Mouse (Mus musculus) megakaryocyte progenitor cell, adult 5-6 weeks (primary cell): ENCODE data around the gene Ascc3. TPM values are rescaled to one million over a fixed set of nuclear protein-coding genes. Genes with fewer than 3 reads are reported as not detected.

Experiments
- ATAC-seq: replicated peaks from 2 replicates; pipeline ENCODE4 v1.8.0; 2016; ENCODE audit warnings: mild to moderate bottlenecking, moderate TSS enrichment, inconsistent platforms; ENCODE audit not compliant: poor library complexity
- total RNA-seq, 2 experiments: library from RNA; stranded (forward) in 1 of 2; stranded (reverse) in 1 of 2; fragments of 157-497, 149-512 nt in 1 of 2; fragments of 200-1000 nt in 1 of 2; gene quantifications; 2 replicates each; pipeline versions ENCODE4 v1.2.3 to v1.2.4; 2015 to 2017

The Ascc3 gene
- total RNA-seq (2015): 44.9 and 46.7 TPM in 2 replicates
- 35.7 and 38.7 TPM in 2 replicates for total RNA-seq (2017)

- peak; percentile 84 for ATAC-seq
Measured at GRCm38 (mm10) chr10:50592355-50593293, at the start of gene Ascc3. Gene Ascc3 (plus strand): TSS chr10:50592669.

DNA sequence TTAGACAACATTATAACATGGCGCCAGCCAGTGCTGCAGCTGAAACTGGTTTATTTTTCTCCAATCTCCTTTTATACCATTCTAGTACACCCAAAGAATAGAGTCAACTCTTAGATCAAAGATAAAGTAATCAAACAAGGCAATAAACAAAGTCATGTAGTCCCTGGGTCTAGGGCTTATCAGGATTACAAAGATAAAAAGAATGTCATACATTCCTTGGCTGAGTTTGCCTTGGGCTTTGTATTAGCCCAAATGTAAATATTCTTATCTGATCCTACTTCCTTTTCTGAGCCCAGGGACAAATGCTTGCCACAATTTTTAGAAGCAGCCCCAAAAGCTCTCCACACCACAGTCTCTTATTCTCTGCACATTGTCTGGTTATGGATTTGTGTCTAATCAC lies 7.7 kb upstream of the Ascc3 start:
- no peak for ATAC-seq

GRCm38 (mm10) chr10:50586556-50586955 lies 5.9 kb upstream of the Ascc3 start:
- ATAC-seq: no peak

DNA sequence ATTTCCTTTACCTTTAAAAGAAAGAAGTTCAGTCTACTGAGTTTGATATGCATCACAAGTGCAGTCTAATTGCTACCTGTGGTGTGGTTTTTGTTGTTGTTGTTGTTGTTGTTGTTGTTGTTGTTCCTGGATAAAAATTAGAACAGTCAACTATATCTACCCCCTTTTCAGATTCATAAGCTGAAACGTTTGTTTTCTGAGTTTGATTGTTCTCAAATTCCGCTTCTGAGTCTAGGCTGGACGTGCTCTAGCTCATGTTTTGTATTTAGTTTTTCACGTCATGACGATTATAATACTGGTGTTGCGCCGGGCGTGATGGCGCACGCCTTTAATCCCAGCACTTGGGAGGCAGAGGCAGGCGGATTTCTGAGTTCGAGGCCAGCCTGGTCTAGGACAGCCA lies 902 bp downstream of the Ascc3 start:
- ATAC-seq: no peak

DNA sequence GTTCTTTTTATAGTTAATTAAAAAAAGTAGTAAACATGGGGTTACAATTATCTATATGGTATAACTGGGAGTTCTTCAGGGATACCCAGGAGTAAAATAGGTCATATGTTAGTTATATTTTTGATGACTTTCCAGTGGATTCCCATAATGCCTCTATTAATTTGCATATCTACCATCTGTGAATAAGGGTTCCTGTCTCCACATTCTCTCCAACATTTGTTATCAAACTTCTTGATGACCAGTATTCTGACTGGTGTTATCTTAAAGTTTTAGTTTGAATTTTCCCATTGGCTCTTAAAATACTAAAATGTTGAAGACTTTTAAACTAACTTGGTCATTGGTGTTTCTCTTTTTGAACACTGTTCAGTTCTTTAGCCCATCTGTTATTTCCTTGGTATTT lies 2.9 kb downstream of the Ascc3 start:
- ATAC-seq: no peak

DNA sequence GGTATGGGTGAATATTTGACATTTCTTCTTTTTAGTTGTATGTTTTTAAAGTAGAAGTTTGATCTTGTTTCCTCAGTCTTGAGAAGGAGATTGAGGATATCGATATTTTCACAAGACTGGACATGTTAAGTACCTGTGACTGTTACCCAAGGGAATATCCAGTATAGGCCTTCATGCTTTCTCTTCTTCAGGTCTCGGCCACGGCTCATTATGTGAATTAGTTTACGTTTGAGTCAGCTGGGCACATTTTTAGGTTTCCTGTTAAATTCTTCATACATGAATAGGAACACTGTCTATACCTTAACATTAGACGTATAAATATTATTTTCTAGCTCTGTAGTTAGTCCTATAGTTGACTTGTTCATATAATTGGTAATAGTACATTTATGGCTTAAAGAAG lies 12.4 kb downstream of the Ascc3 start:
- no peak for ATAC-seq

GRCm38 (mm10) chr10:50613840-50614239 lies 21.4 kb downstream of the Ascc3 start:
- no peak for ATAC-seq

GRCm38 (mm10) chr10:50625874-50626273 lies 33.4 kb downstream of the Ascc3 start:
- ATAC-seq: no peak

DNA sequence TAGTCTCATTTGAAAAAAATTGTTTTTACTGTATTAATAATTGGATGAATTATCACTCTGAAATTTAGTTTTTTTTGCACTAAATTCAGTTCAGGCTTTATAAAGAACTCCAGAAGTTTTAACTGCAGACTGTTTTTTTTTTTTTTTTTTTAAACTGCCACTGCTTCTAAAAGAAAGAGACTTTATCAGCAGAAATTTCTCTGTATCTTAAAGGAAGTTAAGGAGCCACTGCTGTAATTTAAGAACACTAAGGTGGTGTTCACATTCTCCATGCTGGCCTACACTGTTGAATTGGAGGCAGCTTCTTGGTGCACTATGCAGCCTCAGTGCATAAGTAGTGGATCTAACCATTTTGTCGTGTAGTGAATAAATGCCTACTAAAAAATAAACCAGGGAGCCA lies 47.1 kb downstream of the Ascc3 start:
- no peak for ATAC-seq

DNA sequence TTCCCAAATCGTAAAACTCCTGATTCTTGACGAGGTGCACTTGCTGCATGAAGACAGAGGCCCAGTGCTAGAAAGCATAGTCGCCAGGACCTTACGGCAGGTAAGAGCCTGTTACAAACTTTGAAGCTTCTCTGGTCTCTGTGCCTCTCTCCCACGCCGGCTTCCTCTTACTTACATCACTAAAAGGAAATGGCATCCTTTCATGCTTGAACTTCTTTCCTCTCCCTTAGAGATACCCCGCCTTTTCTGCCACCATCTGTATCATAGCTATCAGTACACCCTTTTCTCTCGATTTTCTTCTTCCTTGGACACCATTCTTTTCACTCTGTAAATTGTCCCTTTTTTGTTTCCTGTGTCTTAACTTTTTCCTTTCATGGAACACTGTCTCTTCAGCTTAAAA lies 58.1 kb downstream of the Ascc3 start:
- no peak for ATAC-seq

GRCm38 (mm10) chr10:50653551-50653950 lies 61.1 kb downstream of the Ascc3 start:
- ATAC-seq: no peak

- ATAC-seq: peak; percentile 100
Measured at GRCm38 (mm10) chr10:50657352-50657751, 64.9 kb downstream of the Ascc3 start.

- no peak for ATAC-seq
Measured at GRCm38 (mm10) chr10:50671517-50671916, 79.0 kb downstream of the Ascc3 start.

DNA sequence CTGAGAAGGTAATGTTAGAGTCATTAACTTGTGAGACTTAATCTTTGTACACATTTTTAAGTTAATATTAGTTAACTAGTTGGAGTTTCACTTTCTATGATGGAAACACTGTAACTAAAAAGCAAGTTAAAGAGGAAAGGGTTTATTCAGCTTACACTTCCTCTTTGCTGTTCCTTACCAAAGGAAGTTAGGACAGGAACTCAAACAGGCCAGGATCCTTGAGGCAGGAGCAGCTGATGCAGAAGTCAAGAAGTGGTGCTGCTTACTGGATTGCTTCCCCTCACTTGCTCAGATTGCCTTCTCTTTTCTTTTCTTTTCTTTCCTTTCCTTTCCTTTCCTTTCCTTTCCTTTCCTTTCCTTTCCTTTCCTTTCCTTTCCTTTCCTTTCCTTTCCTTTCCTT lies 97.9 kb downstream of the Ascc3 start:
- ATAC-seq: peak; percentile 60

- peak; percentile 67 for ATAC-seq
Measured at GRCm38 (mm10) chr10:50698836-50699433, 106.5 kb downstream of the Ascc3 start.

GRCm38 (mm10) chr10:50701736-50702135 lies 109.3 kb downstream of the Ascc3 start:
- ATAC-seq: peak; percentile 89

DNA sequence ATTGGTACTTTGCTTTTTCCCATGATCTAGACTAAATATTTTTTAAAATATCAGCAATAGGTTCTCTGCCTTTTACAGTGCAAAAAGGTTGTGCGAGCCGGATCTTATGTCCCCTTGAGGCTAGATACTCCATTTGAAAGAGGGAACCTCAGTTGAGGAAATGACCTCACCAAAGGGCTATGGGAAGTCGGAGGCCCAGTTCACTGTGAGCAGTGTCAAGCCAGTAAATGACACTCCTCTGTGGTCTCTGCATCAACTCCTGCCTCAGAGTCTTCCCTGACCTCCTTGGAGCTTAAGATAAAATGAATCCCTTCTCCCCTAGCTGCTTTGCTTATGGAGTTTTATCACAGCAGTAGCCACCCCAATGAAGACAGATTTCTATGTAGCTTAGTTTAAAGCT lies 109.9 kb downstream of the Ascc3 start:
- peak; percentile 32 for ATAC-seq

GRCm38 (mm10) chr10:50704202-50704601 lies 111.7 kb downstream of the Ascc3 start:
- peak; percentile 86 for ATAC-seq

DNA sequence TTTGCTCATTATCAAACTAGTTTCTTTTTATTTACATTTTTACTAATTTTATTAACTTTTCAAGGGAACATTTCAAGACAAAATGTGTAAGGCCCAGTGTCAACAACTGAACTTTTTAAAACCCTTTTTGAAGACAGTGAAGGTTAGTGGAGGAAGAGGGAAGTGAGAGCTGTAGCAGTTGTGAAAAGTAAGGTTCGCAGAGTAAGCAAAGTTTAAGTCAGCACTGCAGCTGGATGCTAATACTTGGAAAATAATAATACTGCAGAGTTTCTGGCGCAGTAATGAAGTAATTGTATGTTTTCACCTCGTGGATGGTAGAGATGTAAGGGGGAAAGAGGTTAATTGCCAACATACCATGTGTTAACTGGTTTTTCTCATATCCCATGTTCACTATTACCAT lies 112.4 kb downstream of the Ascc3 start:
- ATAC-seq: no peak

DNA sequence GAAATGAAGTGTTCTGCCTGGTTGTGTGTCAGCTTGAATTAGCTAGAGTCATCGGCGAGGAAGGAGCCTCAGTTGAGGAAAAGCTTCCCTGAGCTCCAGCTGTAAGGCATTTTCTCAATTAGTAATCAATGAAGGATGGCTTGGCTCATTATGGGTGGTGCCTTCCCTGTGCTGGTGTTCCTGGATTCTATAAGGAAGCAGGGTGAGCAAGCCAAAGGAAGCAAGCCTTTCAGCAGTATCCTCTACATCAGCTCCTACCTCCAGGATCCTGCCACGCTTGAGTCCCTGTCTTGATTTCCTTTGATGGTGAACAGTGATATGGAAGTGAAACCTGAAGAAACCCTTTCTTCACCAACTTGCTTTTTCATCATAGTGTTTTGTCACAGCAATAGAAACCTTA lies 118.8 kb downstream of the Ascc3 start:
- ATAC-seq: peak; percentile 37; the same call in 1 of the 2 replicates

DNA sequence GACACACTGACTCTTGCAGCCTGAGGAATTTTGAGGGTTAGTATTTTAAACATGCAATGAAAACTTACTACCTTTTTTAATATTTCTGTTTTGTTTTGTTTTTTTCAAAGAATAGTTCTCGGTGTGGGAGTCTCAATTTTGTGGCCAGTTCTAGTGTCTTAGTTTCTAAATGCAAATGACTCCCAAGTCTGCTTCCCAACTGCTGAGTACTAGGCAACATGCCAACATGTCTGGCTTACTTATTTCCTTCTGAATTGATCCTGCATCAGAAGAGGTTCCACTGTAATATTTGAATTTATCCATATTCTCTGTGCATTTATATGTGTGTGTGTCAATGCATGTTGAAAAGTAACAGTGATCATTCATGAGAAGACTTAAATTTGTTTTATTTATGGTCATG lies 119.3 kb downstream of the Ascc3 start:
- no peak for ATAC-seq

DNA sequence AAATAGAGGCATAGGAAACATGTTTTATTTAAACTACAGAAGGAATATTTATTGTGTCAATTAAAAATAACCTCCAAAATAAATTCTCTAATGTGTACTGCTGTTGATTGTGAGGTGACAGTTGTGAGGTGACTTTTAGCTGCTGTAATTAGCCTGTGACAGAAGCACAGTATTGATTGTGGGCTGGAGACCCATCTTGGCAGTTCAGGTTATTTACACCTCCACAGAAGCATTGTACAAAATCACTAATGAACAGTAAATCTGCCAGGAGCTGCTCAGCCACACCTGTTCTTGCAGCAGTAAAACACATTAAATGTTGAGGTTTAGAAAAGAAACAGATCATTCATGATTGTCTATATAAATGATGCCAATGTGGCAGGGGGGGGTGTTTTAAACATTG lies 141.0 kb downstream of the Ascc3 start:
- no peak for ATAC-seq
